Mouse (Mus musculus) bone marrow macrophage, adult 2 months (primary cell): ENCODE measurements around the gene 1600012H06Rik.
"Not testable (repeated sequence)": the region's sequence is repeated elsewhere in the genome, so short reads cannot be mapped to it uniquely, and the experiment has no call there.

Experiments
- CTCF ChIP-seq: IDR thresholded peaks from 2 replicates; pipeline ENCODE4 v1.5.1; 2012; ENCODE audit warnings: low read depth, mild to moderate bottlenecking, low read length, moderate library complexity
- POLR2A ChIP-seq: IDR thresholded peaks from 2 replicates; pipeline ENCODE4 v1.6.1; 2012; ENCODE audit warnings: mild to moderate bottlenecking, low read depth, low read length, borderline replicate concordance

DNA sequence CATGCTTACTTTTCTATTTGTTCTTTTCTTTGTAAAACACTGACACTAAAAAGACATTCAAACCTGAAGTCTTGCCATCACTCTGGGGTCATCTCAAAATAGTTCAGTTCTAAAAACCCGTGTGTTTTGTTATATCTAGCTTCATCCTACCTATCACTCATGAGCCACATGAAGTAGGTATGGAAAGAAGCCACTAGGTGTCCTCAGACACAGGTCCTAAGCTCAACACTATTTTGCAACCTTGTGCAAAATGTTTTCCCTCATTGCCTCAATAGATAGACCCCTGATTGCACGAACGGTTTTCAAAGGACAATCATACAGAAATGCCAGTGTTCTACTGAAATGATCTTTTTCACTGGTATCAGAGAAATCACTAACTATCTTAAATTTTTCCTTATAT is 66.1 kb downstream of the 1600012H06Rik start:
- TF ChIP-seq POLR2A, CTCF: not testable (repeated sequence)
